In genomic region chr13:24515101-24515675, GRCm38 (mm10) we compare ENCODE assay signal across 15 mouse cellular contexts.
DNase-seq lines count a peak whose midpoint lies in the region; ATAC-seq lines count a peak whose summit lies in the region.
"Had no signal": no experiment of that assay in that cellular context is flagged by ENCODE, and none has a peak within 500 bp of the region (broad histone marks: within the 10 kb centered on the region; RNA-seq: fewer than 3 reads in every experiment).

No protein-coding gene starts in this region.

- H3K4me1 ChIP-seq in liver, embryonic 11.5 days (replicated peaks; ENCODE audit: control insufficient read depth, insufficient read depth, low read length) = peaks cover 18% of the 10 kb centered on the region
- H3K4me1 ChIP-seq: embryonic facial prominence, embryonic 15.5 days; limb, embryonic 13.5 days had no signal

- 0 out of 2 replicates have a peak overlapping the region, but pooled peaks have one; percentile 10 for H3K27ac ChIP-seq in liver, embryonic 11.5 days (ENCODE audit: low read depth, low read length)
- H3K27ac ChIP-seq: embryonic facial prominence, embryonic 15.5 days; limb, embryonic 13.5 days had no signal

- H3K9me3 ChIP-seq in liver, embryonic 11.5 days (ENCODE audit: control insufficient read depth, low read length) = no peaks in the 10 kb centered on the region
- H3K9me3 ChIP-seq: embryonic facial prominence, embryonic 15.5 days; limb, embryonic 13.5 days had no signal

- no peak overlapping the region for H3K4me3 ChIP-seq in liver, embryonic 11.5 days (ENCODE audit: low read depth, low read length)
- H3K4me3 ChIP-seq: embryonic facial prominence, embryonic 15.5 days; limb, embryonic 13.5 days had no signal

- H3K27me3 ChIP-seq in liver, embryonic 11.5 days (replicated peaks; ENCODE audit: control insufficient read depth, insufficient read depth, low read length) = no peaks in the 10 kb centered on the region
- H3K27me3 ChIP-seq: embryonic facial prominence, embryonic 15.5 days; limb, embryonic 13.5 days had no signal

- H3K4me2 ChIP-seq in liver, embryonic 11.5 days = no peak overlapping the region
- H3K4me2 ChIP-seq: embryonic facial prominence, embryonic 15.5 days; limb, embryonic 13.5 days had no signal

- 27% methylated on average over 6 of the region's 6 CpGs for WGBS in liver, embryonic 11.5 days

- ATAC-seq in liver, embryonic 11.5 days (replicated peaks; ENCODE audit: low FRiP score) = peak; percentile 50; the same call in 1 of the 2 replicates
- ATAC-seq: intestine, postnatal 0 days had no signal

- no peak overlapping the region for H3K9ac ChIP-seq in liver, embryonic 11.5 days (ENCODE audit: low read depth, low read length)
- H3K9ac ChIP-seq: embryonic facial prominence, embryonic 15.5 days; limb, embryonic 13.5 days had no signal

- intact Hi-C loops in left cerebral cortex, postnatal 14 days (cut with DNase I) = no loop called here

- DNase-seq in embryo, embryonic 10 days (ENCODE audit: low spot score) = peak; percentile 49
- DNase-seq in embryo, embryonic 9.5 days (ENCODE audit: extremely low spot score) = no peak
- peak; percentile 47 for DNase-seq in ZHBTc4 (ENCODE audit: low read depth, low spot score)
- no peak for DNase-seq in liver, embryonic 11.5 days (ENCODE audit: low spot score)
- DNase-seq in naive thymus-derived CD4-positive, alpha-beta T cell, adult 2 months (ENCODE audit: low read depth) = peak; percentile 46
- DNase-seq in layer of hippocampus, adult 8-10 months (ENCODE audit: low spot score in 2 of 2) = no peak
- DNase-seq in left cerebral cortex, postnatal 14 days (ENCODE audit: low spot score in 2 of 2) = no peak
- DNase-seq in lung, postnatal 25 days (ENCODE audit: low spot score) = no peak
- DNase-seq: cerebellum, adult 8-10 months; heart, postnatal 4 days; lung, postnatal 36 days; right cerebral cortex, postnatal 4 days had no signal

- no peaks in the 10 kb centered on the region for H3K36me3 ChIP-seq in liver, embryonic 11.5 days (ENCODE audit: control insufficient read depth, insufficient read depth, low read length)
- H3K36me3 ChIP-seq: embryonic facial prominence, embryonic 15.5 days; limb, embryonic 13.5 days had no signal

Comparison
In these comparisons a context has a peak if more than half of its experiments do, and no peak if none do; other contexts are left out.
1. DNase-seq: peak in embryo, embryonic 10 days (single experiment), ZHBTc4 (single experiment) and naive thymus-derived CD4-positive, alpha-beta T cell, adult 2 months (single experiment); none in embryo, embryonic 9.5 days (single experiment), liver, embryonic 11.5 days (single experiment), layer of hippocampus, adult 8-10 months (0 of 2), left cerebral cortex, postnatal 14 days (0 of 2) and lung, postnatal 25 days (single experiment).